Mouse (Mus musculus) c-Kit-positive CD71-positive TER-119-negative erythroid progenitor cells, embryonic 14.5 days (primary cell): Measurements from ENCODE around the gene Hist1h3d.

Experiments
- DNase-seq: peaks from one replicate; pipeline ENCODE4 v3.0.0-alpha.2; 2013; ENCODE audit warnings: low read depth

Hist1h3d gene

GRCm38 (mm10) chr13:23621532-23622174, 46.1 kb downstream of the Hist1h3d start:
- DNase-seq = peak; percentile 89

- peak; percentile 66 for DNase-seq
Observed at GRCm38 (mm10) chr13:23622175-23622671, 46.7 kb downstream of the Hist1h3d start, which contains the start of gene Hist1h1e. Gene Hist1h1e (minus strand): TSS chr13:23622558.

GRCm38 (mm10) chr13:23622861-23623450, 47.4 kb downstream of the Hist1h3d start:
- no peak for DNase-seq
